Mouse (Mus musculus) heart, postnatal 0 days (tissue): ENCODE data around the gene Gm20696. TPM values are rescaled to one million over a fixed set of nuclear protein-coding genes. Genes with fewer than 3 reads are reported as not detected.
A peak's percentile ranks its signal among the peaks of the same experiment; 100 is the strongest.

Experiments used
- ATAC-seq: fragments of 200-750 bp; cut with Nextera tagmentation; 2 replicates; pipeline ENCODE4 v1.8.0; 2017; ENCODE audit warnings: low read depth, moderate number of reproducible peaks, moderate library complexity; ENCODE audit not compliant: insufficient read depth
- DNase-seq: peaks from one replicate; pipeline ENCODE4 v3.0.0-alpha.2; 2016; ENCODE audit warnings: low spot score
- H3K27ac ChIP-seq: fragments of 300-500 bp; sonication (generic); 2 replicates; pipeline ENCODE4 v1.5.1; 2014; ENCODE audit warnings: low read depth, mild to moderate bottlenecking
- H3K27me3 ChIP-seq: fragments of 300-500 bp; sonication (generic); 2 replicates; pipeline ENCODE4 v1.6.1; 2014; ENCODE audit warnings: low read length, mixed read lengths; ENCODE audit not compliant: control insufficient read depth, insufficient read depth
- H3K36me3 ChIP-seq: fragments of 300-500 bp; sonication (generic); replicated peaks from 2 replicates; pipeline ENCODE4 v1.6.1; 2014; ENCODE audit warnings: low read length, mixed read lengths; ENCODE audit not compliant: control insufficient read depth, insufficient read depth
- H3K4me1 ChIP-seq: fragments of 300-500 bp; sonication (generic); 2 replicates; pipeline ENCODE4 v1.6.1; 2014; ENCODE audit warnings: antibody characterized with exemption; ENCODE audit not compliant: control insufficient read depth, insufficient read depth
- H3K4me2 ChIP-seq: fragments of 300-500 bp; sonication (generic); 2 replicates; pipeline ENCODE4 v1.6.1; 2014; ENCODE audit warnings: low read depth, mild to moderate bottlenecking, low read length, moderate library complexity
- H3K4me3 ChIP-seq: fragments of 300-500 bp; sonication (generic); 2 replicates; pipeline ENCODE4 v1.5.1; 2014; ENCODE audit warnings: low read depth, low read length
- H3K9ac ChIP-seq: fragments of 300-500 bp; sonication (generic); replicated peaks from 2 replicates; pipeline ENCODE4 v1.6.1; 2014; ENCODE audit warnings: low read depth, low read length, mixed read lengths
- H3K9me3 ChIP-seq: fragments of 300-500 bp; sonication (generic); replicated peaks from 2 replicates; pipeline ENCODE4 v1.6.1; 2016; ENCODE audit warnings: low read length; ENCODE audit not compliant: control insufficient read depth
- CTCF ChIP-seq: IDR thresholded peaks from 2 replicates; pipeline ENCODE4 v1.5.1; 2016; ENCODE audit warnings: antibody characterized with exemption, control low read depth, low read depth
- EP300 ChIP-seq: IDR thresholded peaks from 2 replicates; pipeline ENCODE4 v1.6.1; 2016; ENCODE audit warnings: antibody characterized with exemption, low read depth
- WGBS: fragments of 180-500 bp; shearing (Covaris S2); extraction: QIAGEN DNeasy Blood & Tissue Kit; methylation state at CpG from one replicate; pipeline ENCODE4 v1.1.7; 2014; 5-methylcytosine and 5-hydroxymethylcytosine counted together
- polyA plus RNA-seq: library from polyadenylated mRNA; unstranded; fragments of >200 nt; fragmentation: Nextera tagmentation; extraction: Ambion mirVana; gene quantifications from 2 replicates; pipeline ENCODE4 v1.2.1, GENCODE M21; 2015
- total RNA-seq: library from RNA; depleted of rRNA; stranded (reverse); fragments of >200 nt; gene quantifications from 2 replicates; pipeline ENCODE4 v1.2.3, GENCODE M21; 2014; ENCODE audit warnings: low replicate concordance

The Gm20696 gene
- total and polyA plus RNA-seq, 2 experiments from 2014 or later = 0.95 to 2.0 TPM

- ATAC-seq (no peak), DNase-seq (peak; percentile 56)
- Histone ChIP-seq H3K9ac (no peak overlapping the region), H3K27me3 (no peaks in the 10 kb centered on the region), H3K27ac (no peak overlapping the region), H3K9me3 (no peaks in the 10 kb centered on the region), H3K4me1 (0 out of 2 replicates have a peak, but pooled peaks cover 8% of the 10 kb centered on the region), H3K36me3 (no peaks in the 10 kb centered on the region), H3K4me3 (no peak overlapping the region), H3K4me2 (no peak overlapping the region)
- TF ChIP-seq EP300 = no peak
- peak; percentile 73 for TF ChIP-seq CTCF
- 78% methylated on average over 7 of the region's 7 CpGs for WGBS
Observed at GRCm38 (mm10) chr6:99670481-99671119, 4.0 kb upstream of the Gm20696 start.

DNA sequence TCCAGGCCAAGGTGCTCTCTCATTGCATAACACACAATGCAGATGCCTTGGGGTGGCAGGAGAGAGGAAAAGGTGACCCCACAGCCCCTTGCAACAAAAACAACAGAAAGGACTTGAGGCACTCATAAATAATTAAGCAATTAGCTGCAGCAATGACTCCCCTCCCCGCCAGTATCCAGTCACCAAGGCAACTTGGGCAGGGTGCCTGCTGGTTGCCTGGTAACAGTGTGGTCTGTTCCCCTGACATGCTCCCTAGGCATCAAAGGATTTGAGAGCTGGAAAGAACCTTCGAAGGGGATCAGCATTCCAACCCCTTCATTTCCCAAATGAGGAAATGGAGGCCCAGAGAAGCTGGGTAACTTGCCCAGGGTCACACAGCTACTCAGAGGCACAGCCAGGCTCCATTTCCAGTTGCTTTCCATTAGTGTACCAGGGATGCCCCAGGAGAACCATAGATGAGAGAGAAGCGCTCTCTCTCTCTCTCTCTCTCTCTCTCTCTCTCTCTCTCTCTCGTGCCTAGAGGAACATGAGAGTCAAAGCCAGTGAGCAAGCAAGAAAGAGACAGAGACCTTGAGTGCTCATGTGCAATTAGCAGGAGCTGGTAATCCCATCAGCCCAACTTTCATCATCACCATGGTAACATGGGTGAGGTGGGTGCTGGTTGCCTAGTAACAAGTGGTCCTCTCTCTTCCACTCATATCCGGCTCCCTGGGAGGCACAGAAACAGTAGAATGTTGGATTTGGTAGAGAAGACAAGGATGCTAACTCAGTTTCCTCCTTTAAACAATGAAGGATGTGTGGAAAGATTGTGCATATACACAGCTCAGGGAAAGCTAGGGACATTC lies 3.1 kb upstream of the Gm20696 start:
- TF ChIP-seq CTCF = no peak
- no peak for TF ChIP-seq EP300
- Histone ChIP-seq H3K4me1 (0 out of 2 replicates have a peak, but pooled peaks cover 8% of the 10 kb centered on the region), H3K27ac (no peak overlapping the region), H3K9ac (no peak overlapping the region), H3K36me3 (no peaks in the 10 kb centered on the region), H3K27me3 (no peaks in the 10 kb centered on the region), H3K4me3 (no peak overlapping the region), H3K9me3 (no peaks in the 10 kb centered on the region), H3K4me2 (no peak overlapping the region)
- DNase-seq (no peak), ATAC-seq (no peak)
- WGBS = 52% methylated on average over 5 of the region's 5 CpGs

- TF ChIP-seq CTCF (no peak), EP300 (no peak)
- no peaks in the 10 kb centered on the region for H3K27me3 ChIP-seq
- no peaks in the 10 kb centered on the region for H3K36me3 ChIP-seq
- H3K4me2 ChIP-seq = peak overlapping the region; percentile 89
- H3K27ac ChIP-seq = no peak overlapping the region
- H3K9ac ChIP-seq = 0 out of 2 replicates have a peak overlapping the region, but pooled peaks have one; percentile 90
- no peak for ATAC-seq
- WGBS = 61% methylated on average over 8 of the region's 8 CpGs
- DNase-seq = no peak
- 0 out of 2 replicates have a peak, but pooled peaks cover 8% of the 10 kb centered on the region for H3K4me1 ChIP-seq
- no peaks in the 10 kb centered on the region for H3K9me3 ChIP-seq
- H3K4me3 ChIP-seq = peak overlapping the region; percentile 93; the same call in 1 of the 2 replicates
Observed at GRCm38 (mm10) chr6:99667290-99667689, 693 bp upstream of the Gm20696 start.

DNA sequence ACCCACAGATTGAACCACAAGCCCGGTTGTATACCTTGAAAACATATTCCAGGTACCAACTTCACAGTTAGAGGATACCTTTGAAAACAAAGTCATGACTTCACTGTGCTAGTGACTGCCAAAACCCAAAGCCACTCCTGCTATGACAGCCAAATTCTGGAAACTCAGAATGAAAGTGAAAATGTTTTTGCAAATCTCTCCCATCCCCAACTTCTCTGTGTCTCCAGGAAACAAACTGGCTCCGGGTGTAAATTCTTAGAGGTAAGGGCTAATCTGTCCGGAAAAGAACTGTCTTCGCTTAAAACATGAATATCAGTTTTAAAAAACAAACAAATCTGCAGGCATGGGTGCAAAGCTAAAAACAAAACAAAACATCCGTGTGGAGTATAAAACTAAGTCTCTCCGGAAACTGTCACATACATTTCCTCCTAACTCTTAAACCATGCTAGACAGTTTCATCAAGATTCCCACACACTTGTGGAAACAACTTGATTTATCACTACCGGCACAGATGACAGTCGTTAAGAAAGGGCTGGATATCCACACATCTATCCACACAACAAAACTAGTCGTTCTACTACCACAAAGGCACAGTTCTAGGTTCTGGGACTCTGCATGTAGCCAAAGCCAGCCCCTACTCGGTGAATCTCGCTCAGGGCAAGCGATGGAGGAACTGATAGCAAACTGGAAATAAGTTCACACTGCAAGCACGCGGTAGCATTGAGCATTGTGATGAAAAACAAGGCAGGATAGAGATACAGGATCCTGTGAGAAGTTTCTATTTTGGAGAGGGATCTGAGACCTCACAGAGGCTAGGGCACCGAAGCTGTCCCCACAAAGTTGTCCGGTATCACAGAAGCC lies 910 bp downstream of the Gm20696 start:
- WGBS = 27% methylated on average over 16 of the region's 16 CpGs
- H3K4me3 ChIP-seq = peak overlapping the region; percentile 93
- ATAC-seq = peak; percentile 3; the same call in 1 of the 2 replicates
- peak overlapping the region; percentile 89 for H3K4me2 ChIP-seq
- peak overlapping the region; percentile 68 for H3K27ac ChIP-seq
- H3K27me3 ChIP-seq = no peaks in the 10 kb centered on the region
- 0 out of 2 replicates have a peak, but pooled peaks cover 8% of the 10 kb centered on the region for H3K4me1 ChIP-seq
- TF ChIP-seq CTCF = no peak
- no peak for TF ChIP-seq EP300
- no peaks in the 10 kb centered on the region for H3K9me3 ChIP-seq
- DNase-seq = no peak
- peak overlapping the region; percentile 90 for H3K9ac ChIP-seq
- H3K36me3 ChIP-seq = no peaks in the 10 kb centered on the region

GRCm38 (mm10) chr6:99663232-99663631 lies 3.4 kb downstream of the Gm20696 start:
- no peaks in the 10 kb centered on the region for H3K27me3 ChIP-seq
- TF ChIP-seq EP300 (no peak), CTCF (no peak)
- DNase-seq = no peak
- no peaks in the 10 kb centered on the region for H3K36me3 ChIP-seq
- ATAC-seq = no peak
- no peak overlapping the region for H3K4me2 ChIP-seq
- H3K9ac ChIP-seq = no peak overlapping the region
- H3K4me3 ChIP-seq = no peak overlapping the region
- 74% methylated on average over 8 of the region's 8 CpGs for WGBS
- no peak overlapping the region for H3K27ac ChIP-seq
- 0 out of 2 replicates have a peak, but pooled peaks cover 8% of the 10 kb centered on the region for H3K4me1 ChIP-seq
- no peaks in the 10 kb centered on the region for H3K9me3 ChIP-seq
